Mouse (Mus musculus) small intestine, adult 2 months (tissue): Measurements from ENCODE around the gene Stard5. TPM values are rescaled to one million over a fixed set of nuclear protein-coding genes. Genes with fewer than 3 reads are reported as not detected.
A peak's percentile ranks its signal among the peaks of the same experiment; 100 is the strongest.

Source experiments
- H3K27ac ChIP-seq: fragments of 200-500 bp; 2 replicates; pipeline ENCODE4 v1.5.1; 2012; ENCODE audit warnings: low read depth, low read length, control low read depth, inconsistent platforms; ENCODE audit not compliant: insufficient read depth
- H3K27me3 ChIP-seq: fragments of 200-500 bp; 2 replicates; pipeline ENCODE4 v1.6.1; 2012; ENCODE audit warnings: mild to moderate bottlenecking, moderate library complexity, low read length, inconsistent platforms; ENCODE audit not compliant: control insufficient read depth, insufficient read depth
- H3K36me3 ChIP-seq: fragments of 200-500 bp; 2 replicates; pipeline ENCODE4 v1.6.1; 2012; ENCODE audit warnings: mild to moderate bottlenecking, low read length, control low read depth, inconsistent platforms; ENCODE audit not compliant: control insufficient read depth, insufficient read depth
- H3K4me1 ChIP-seq: fragments of 200-500 bp; 2 replicates; pipeline ENCODE4 v1.6.1; 2012; ENCODE audit warnings: low read length, inconsistent platforms, mixed read lengths; ENCODE audit not compliant: control insufficient read depth, insufficient read depth, insufficient read length
- H3K4me3 ChIP-seq: fragments of 200-500 bp; 2 replicates; pipeline ENCODE4 v1.5.1; 2012; ENCODE audit warnings: low read depth, mild to moderate bottlenecking, control low read depth, inconsistent platforms, low read length, moderate library complexity
- CTCF ChIP-seq: fragments of 200-500 bp; IDR thresholded peaks from 2 replicates; pipeline ENCODE4 v1.5.1; 2012; ENCODE audit warnings: low read depth, mild to moderate bottlenecking, control low read depth, inconsistent platforms, low read length, moderate library complexity, mixed read lengths; ENCODE audit not compliant: insufficient replicate concordance, insufficient read length; ENCODE audit errors: extremely low read depth
- POLR2A ChIP-seq: fragments of 200-500 bp; IDR thresholded peaks from 2 replicates; pipeline ENCODE4 v1.6.1; 2012; ENCODE audit warnings: low read depth, mild to moderate bottlenecking, control low read depth, inconsistent platforms, low read length, moderate library complexity
- WGBS: fragments of 180-500 bp; shearing (Covaris S2); methylation state at CpG from one replicate; pipeline ENCODE4 v1.1.7; 2018; 5-methylcytosine and 5-hydroxymethylcytosine counted together
- polyA plus RNA-seq: library from polyadenylated mRNA; depleted of rRNA; stranded (reverse); fragments of >200 nt; gene quantifications from 2 replicates; pipeline ENCODE4 v1.2.3, GENCODE M21; 2012; rRNA removed

The Stard5 gene
- 2.5 and 4.9 TPM in 2 replicates for polyA plus RNA-seq

DNA sequence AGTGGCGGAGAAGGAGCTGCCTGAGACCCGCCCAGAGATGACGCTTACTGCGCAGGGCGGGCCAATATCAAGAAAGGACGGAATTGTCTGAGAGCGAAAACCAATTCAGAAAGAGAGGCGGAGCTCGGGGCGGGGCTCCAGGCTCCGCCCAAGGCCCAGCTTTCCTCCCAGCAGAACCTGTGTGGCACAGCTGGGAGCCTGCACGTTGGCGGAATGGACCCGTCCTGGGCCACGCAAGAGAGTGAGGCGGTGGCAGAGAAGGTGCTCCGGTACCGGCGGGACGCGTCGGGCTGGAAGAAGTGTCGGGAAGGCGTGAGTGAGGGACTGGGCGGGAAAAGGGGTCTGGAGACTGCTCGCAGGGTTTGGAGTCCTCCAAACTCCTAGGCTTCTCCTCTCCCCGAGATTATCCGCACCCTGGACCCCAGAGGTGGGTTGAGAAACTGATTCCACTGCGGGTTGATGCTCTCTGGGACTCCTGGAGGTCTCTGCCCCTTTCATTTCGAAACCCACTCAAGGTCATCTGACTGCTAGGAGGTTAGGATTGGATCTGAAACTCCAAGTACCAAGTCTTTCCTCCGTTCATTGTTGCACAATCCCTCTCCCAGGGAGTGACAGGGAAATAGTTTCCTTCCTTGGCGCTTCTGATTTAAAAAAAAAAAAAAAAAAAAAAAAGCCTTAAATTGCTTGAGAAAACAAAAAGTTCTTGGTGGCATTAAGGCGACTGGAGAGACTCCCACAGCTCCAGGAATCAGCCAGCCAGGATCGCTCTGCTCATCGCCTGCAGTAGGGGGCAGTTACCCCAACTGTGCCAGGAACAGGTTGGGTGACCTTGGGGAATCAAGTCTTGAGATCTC lies at the start of gene Stard5:
Gene Stard5 (plus strand): TSS at position 132 of the 854 bp plus-strand sequence.
- H3K27me3 ChIP-seq = no peaks in the 10 kb centered on the region
- peak within 1 kb of the TSS; percentile 32 for H3K27ac ChIP-seq
- TF ChIP-seq CTCF (no peak), POLR2A (peak; percentile 90)
- peak within 1 kb of the TSS; percentile 65 for H3K4me3 ChIP-seq
- peaks cover 7% of the 10 kb centered on the region; the same call in 1 of the 2 replicates for H3K4me1 ChIP-seq
- H3K36me3 ChIP-seq = peaks cover 4% of the 10 kb centered on the region; the same call in 1 of the 2 replicates
- 1% methylated on average over 35 of the region's 35 CpGs for WGBS

GRCm38 (mm10) chr7:83584639-83585471 lies 46.9 kb upstream of the Stard5 start, which contains the start of gene Tmc3:
Gene Tmc3 (plus strand): TSS chr7:83584927.
- H3K4me3 ChIP-seq = no peak within 1 kb of the TSS
- 30% methylated on average over 11 of the region's 11 CpGs for WGBS
- H3K4me1 ChIP-seq = peaks cover 2% of the 10 kb centered on the region; the same call in 1 of the 2 replicates
- H3K27me3 ChIP-seq = no peaks in the 10 kb centered on the region
- no peak for TF ChIP-seq CTCF
- no peak for TF ChIP-seq POLR2A
- no peak within 1 kb of the TSS for H3K27ac ChIP-seq
- H3K36me3 ChIP-seq = no peaks in the 10 kb centered on the region

GRCm38 (mm10) chr7:83594056-83594455 lies 37.7 kb upstream of the Stard5 start:
- no peak for TF ChIP-seq POLR2A
- no peak for TF ChIP-seq CTCF
- no peak overlapping the region for H3K4me3 ChIP-seq
- no peak overlapping the region for H3K27ac ChIP-seq
- WGBS = 73% methylated on average over 3 of the region's 3 CpGs
- H3K36me3 ChIP-seq = no peaks in the 10 kb centered on the region
- H3K4me1 ChIP-seq = peaks cover 3% of the 10 kb centered on the region; the same call in 1 of the 2 replicates
- peaks cover 3% of the 10 kb centered on the region; the same call in 1 of the 2 replicates for H3K27me3 ChIP-seq

GRCm38 (mm10) chr7:83597063-83597462 lies 34.7 kb upstream of the Stard5 start:
- H3K4me1 ChIP-seq = peaks cover 3% of the 10 kb centered on the region; the same call in 1 of the 2 replicates
- peaks cover 3% of the 10 kb centered on the region; the same call in 1 of the 2 replicates for H3K27me3 ChIP-seq
- 87% methylated on average over 3 of the region's 3 CpGs for WGBS

GRCm38 (mm10) chr7:83598997-83599912 lies 32.5 kb upstream of the Stard5 start:
- Histone ChIP-seq H3K27me3 (peaks cover 3% of the 10 kb centered on the region; the same call in 1 of the 2 replicates), H3K27ac (no peak overlapping the region), H3K4me3 (no peak overlapping the region), H3K36me3 (no peaks in the 10 kb centered on the region), H3K4me1 (peaks cover 3% of the 10 kb centered on the region; the same call in 1 of the 2 replicates)
- WGBS = 38% methylated on average over 13 of the region's 13 CpGs
- TF ChIP-seq CTCF (no peak), POLR2A (no peak)

More at GRCm38 (mm10) chr7:83597063-83597462, 34.7 kb upstream of the Stard5 start:
- Histone ChIP-seq H3K27ac (no peak overlapping the region), H3K4me3 (no peak overlapping the region), H3K36me3 (no peaks in the 10 kb centered on the region)
- no peak for TF ChIP-seq CTCF
- TF ChIP-seq POLR2A = no peak

GRCm38 (mm10) chr7:83599913-83600286 lies 31.9 kb upstream of the Stard5 start:
- WGBS = 66% methylated on average over 8 of the region's 8 CpGs
- no peak overlapping the region for H3K27ac ChIP-seq
- peaks cover 3% of the 10 kb centered on the region; the same call in 1 of the 2 replicates for H3K4me1 ChIP-seq
- TF ChIP-seq CTCF (peak; percentile 71; the same call in 1 of the 2 replicates), POLR2A (no peak)
- no peaks in the 10 kb centered on the region for H3K36me3 ChIP-seq
- 0 out of 2 replicates have a peak, but pooled peaks cover 3% of the 10 kb centered on the region for H3K27me3 ChIP-seq
- H3K4me3 ChIP-seq = no peak overlapping the region
